Mouse (Mus musculus) spleen, adult 2 months (tissue): ENCODE data around the gene Tirap.

Source experiments
- CTCF ChIP-seq: fragments of 200-500 bp; IDR thresholded peaks from 2 replicates; pipeline ENCODE4 v1.5.1; 2011; ENCODE audit warnings: mild to moderate bottlenecking, inconsistent platforms; ENCODE audit not compliant: insufficient read depth, insufficient read length, insufficient replicate concordance; ENCODE audit errors: extremely low read depth
- POLR2A ChIP-seq: fragments of 200-500 bp; IDR thresholded peaks from 2 replicates; pipeline ENCODE4 v1.6.1; 2011; ENCODE audit warnings: low read depth, low read length, inconsistent platforms

- TF ChIP-seq CTCF (no peak), POLR2A (no peak)
Observed at GRCm38 (mm10) chr9:35160662-35161061, 39.4 kb downstream of the Tirap start.
